Mouse (Mus musculus): ENCODE measurements around the gene 1700014D04Rik. TPM values are rescaled to one million over a fixed set of nuclear protein-coding genes. Genes with fewer than 3 reads are reported as not detected.
A peak's percentile ranks its signal among the peaks of the same experiment; 100 is the strongest.

1700014D04Rik gene
- polyA plus RNA-seq, 1 experiment from 2014 or later = not detected

DNA sequence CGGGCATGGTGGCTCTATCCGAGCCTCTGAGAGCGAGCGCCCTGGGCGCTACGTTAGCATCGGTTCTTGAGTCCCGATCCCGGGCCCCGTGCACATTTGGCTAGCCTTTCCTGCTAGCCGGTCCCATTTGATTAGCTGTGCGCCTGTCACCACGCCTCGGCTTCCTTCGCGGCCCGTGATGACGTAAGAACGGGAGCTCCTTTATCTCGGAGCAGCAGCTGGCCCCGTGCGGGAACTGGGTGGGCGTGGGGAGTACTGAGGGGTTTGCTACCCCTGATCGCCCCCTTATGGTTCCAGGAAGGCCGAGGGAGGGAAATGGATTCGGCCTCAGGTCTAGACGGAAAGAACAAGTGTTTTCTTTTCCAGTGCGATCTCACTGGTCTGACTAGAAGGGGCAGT, 23.6 kb upstream of the 1700014D04Rik start:
- H3K4me2 ChIP-seq (ENCODE audit: low read length) = peak overlapping the region; percentile 55
- peak overlapping the region; percentile 92 for H3K27ac ChIP-seq (ENCODE audit: low read depth)
- ATAC-seq (replicated peaks; ENCODE audit: low FRiP score, low TSS enrichment, low read depth) = peak; percentile 86
- peaks cover 31% of the 10 kb centered on the region for H3K36me3 ChIP-seq (ENCODE audit: control insufficient read depth, insufficient read depth, low read length)
- H3K4me3 ChIP-seq (ENCODE audit: low read depth, low read length) = peak overlapping the region; percentile 84
- WGBS = under 1% methylated on average over 28 of the region's 28 CpGs
- peaks cover 42% of the 10 kb centered on the region for H3K4me1 ChIP-seq (replicated peaks; ENCODE audit: control insufficient read depth, insufficient read depth, low read length)
- peak overlapping the region; percentile 81 for H3K9ac ChIP-seq (ENCODE audit: low read length)
- H3K27me3 ChIP-seq (replicated peaks; ENCODE audit: control insufficient read depth, insufficient read depth, low read length) = no peaks in the 10 kb centered on the region
- peak; percentile 89 for DNase-seq (ENCODE audit: low spot score)
- H3K9me3 ChIP-seq (ENCODE audit: control insufficient read depth, low read length) = no peaks in the 10 kb centered on the region

DNA sequence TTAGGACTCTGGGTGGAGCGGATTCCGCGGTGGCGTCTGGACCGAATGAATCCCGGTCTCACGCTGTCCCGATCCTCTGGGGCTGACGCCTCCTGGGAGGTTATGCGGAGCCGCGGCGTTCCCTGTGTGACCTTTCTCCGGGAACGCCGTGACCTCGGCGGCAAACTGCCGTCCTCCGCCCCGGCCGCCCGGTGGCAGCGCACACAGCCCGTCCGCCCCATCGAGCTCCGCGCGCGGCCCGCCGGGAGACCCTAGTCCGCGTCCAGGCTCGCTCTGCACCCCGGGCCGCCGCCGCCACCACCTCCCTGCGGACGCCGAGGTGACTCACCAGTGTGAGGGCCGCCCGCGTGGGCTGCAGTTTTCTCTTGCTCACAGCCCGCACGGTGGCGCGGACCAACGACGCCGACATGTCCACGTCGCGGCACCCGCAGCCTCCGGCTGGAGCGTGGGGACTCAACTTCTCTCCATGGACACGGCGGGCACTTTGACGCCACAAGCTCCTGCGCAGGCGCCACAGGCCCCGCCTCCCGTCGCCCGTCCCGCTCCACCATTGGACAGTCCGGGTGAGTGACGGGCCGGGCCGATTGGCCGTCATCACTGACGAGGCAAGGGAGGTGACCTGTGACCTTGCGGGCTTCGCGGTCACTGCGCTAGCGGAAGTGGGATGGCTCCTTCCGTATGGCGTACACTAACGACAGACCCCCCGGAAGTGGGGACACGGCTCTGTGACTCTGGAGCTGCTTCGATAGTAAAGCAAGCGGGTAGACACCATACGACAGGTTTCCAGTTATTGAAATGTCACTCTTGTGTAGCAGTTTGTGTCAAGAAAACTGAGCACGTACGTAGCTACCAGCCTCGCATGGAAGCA, 23.0 kb upstream of the 1700014D04Rik start, which contains the start of gene Isca1:
TSS of gene Isca1 (minus strand) at position 515 of the 868 bp plus-strand sequence.
- H3K4me3 ChIP-seq (ENCODE audit: low read depth, low read length) = peak within 1 kb of the TSS; percentile 84
- peak within 1 kb of the TSS; percentile 92 for H3K27ac ChIP-seq (ENCODE audit: low read depth)
- DNase-seq (ENCODE audit: low spot score) = peak; percentile 99
- peaks cover 42% of the 10 kb centered on the region for H3K4me1 ChIP-seq (replicated peaks; ENCODE audit: control insufficient read depth, insufficient read depth, low read length)
- H3K4me2 ChIP-seq (ENCODE audit: low read length) = peak within 1 kb of the TSS; percentile 55
- H3K36me3 ChIP-seq (ENCODE audit: control insufficient read depth, insufficient read depth, low read length) = peaks cover 25% of the 10 kb centered on the region
- WGBS = 0% methylated on average over 90 of the region's 91 CpGs
- peak within 1 kb of the TSS; percentile 81 for H3K9ac ChIP-seq (ENCODE audit: low read length)
- no peaks in the 10 kb centered on the region for H3K9me3 ChIP-seq (ENCODE audit: control insufficient read depth, low read length)
- peak; percentile 98 for ATAC-seq (replicated peaks; ENCODE audit: low FRiP score, low TSS enrichment, low read depth)
- no peaks in the 10 kb centered on the region for H3K27me3 ChIP-seq (replicated peaks; ENCODE audit: control insufficient read depth, insufficient read depth, low read length)

DNA sequence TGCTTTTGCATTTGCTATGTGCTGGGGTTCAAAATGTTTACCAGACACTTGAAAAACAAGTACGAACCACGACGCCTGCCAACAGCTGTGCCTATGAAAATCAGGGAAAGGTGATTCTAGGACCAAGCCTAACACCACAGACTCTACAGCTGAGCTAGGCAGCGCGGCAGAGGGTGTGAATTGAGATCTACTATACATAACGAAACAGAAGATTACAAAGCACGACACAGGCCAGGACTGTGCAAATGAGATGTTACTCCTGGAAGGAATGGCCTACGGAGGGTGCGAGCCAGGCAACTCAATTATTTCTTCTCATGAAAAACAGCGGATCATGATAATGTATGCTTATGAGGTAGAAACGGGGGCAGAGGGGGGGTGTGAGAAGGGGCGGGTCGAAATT, 22.0 kb upstream of the 1700014D04Rik start:
- no peak overlapping the region for H3K27ac ChIP-seq (ENCODE audit: low read depth)
- no peak for DNase-seq (ENCODE audit: low spot score)
- H3K4me2 ChIP-seq (ENCODE audit: low read length) = peak overlapping the region; percentile 55
- H3K36me3 ChIP-seq (ENCODE audit: control insufficient read depth, insufficient read depth, low read length) = peaks cover 20% of the 10 kb centered on the region
- H3K4me1 ChIP-seq (replicated peaks; ENCODE audit: control insufficient read depth, insufficient read depth, low read length) = peaks cover 42% of the 10 kb centered on the region
- H3K4me3 ChIP-seq (ENCODE audit: low read depth, low read length) = peak overlapping the region; percentile 84
- peak overlapping the region; percentile 81; the same call in 1 of the 2 replicates for H3K9ac ChIP-seq (ENCODE audit: low read length)
- ATAC-seq (replicated peaks; ENCODE audit: low FRiP score, low TSS enrichment, low read depth) = no peak
- no peaks in the 10 kb centered on the region for H3K9me3 ChIP-seq (ENCODE audit: control insufficient read depth, low read length)
- no peaks in the 10 kb centered on the region for H3K27me3 ChIP-seq (replicated peaks; ENCODE audit: control insufficient read depth, insufficient read depth, low read length)
- 37% methylated on average over 13 of the region's 13 CpGs for WGBS

DNA sequence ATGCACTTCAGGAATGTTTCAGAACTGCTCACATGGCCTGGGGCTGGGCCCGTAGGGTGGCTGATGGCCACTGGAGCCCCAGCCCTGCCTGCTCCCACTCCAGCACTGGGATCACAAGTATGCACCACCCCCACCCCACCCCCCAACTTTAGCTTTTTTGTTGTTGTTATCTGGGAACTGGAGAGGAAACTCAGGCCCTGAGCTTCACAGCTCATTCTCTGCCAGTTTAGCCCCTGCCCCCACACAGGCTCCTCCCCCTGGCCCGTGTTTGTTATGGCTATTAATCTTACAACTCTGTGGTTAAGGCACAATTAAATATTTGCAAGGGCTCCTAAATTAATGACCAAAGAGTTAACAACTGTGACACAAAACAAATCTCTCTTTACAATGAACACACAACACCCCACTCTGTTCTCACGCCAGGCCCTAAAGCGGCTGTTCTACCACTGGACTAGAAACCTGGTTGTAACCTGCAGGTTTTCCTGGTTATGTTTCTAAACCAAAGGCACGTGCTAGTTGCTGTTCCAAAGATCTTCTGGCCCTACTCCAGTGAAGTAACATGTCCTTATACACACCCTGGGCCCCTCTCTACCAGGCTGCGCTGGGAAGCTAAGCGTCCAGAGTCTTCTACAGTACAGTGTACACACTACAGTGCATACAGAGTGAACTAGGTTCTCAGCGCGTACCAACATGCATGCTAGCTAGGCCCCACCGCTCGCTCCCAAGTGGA, 20.4 kb upstream of the 1700014D04Rik start:
- no peak for ATAC-seq (replicated peaks; ENCODE audit: low FRiP score, low TSS enrichment, low read depth)
- Histone ChIP-seq H3K27ac (ENCODE audit: low read depth) (no peak overlapping the region), H3K27me3 (replicated peaks; ENCODE audit: control insufficient read depth, insufficient read depth, low read length) (no peaks in the 10 kb centered on the region), H3K9ac (ENCODE audit: low read length) (no peak overlapping the region), H3K4me1 (replicated peaks; ENCODE audit: control insufficient read depth, insufficient read depth, low read length) (peaks cover 42% of the 10 kb centered on the region), H3K4me2 (ENCODE audit: low read length) (peak overlapping the region; percentile 55), H3K4me3 (ENCODE audit: low read depth, low read length) (no peak overlapping the region), H3K36me3 (ENCODE audit: control insufficient read depth, insufficient read depth, low read length) (peaks cover 14% of the 10 kb centered on the region), H3K9me3 (ENCODE audit: control insufficient read depth, low read length) (no peaks in the 10 kb centered on the region)
- 55% methylated on average over 11 of the region's 11 CpGs for WGBS
- DNase-seq (ENCODE audit: low spot score) = no peak

DNA sequence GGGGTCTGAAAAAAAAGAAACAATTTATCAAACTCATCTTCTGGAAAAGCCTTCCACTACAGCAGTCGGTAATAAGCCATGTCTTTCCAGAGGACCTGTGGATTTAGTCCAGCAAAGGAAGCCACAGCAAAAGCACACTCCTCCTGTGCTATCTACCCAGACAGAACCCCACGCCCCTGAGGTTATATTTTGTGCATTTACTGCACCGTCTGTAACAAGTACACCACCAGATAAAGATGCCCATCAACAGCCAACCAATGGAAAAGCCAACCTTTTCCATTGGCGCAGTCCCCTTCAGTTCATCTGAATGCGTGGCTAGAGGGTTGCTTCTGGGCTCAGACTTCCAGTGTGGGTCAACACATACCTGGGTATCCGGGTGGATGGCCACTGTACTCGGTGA, 16.2 kb upstream of the 1700014D04Rik start:
- ATAC-seq (replicated peaks; ENCODE audit: low FRiP score, low TSS enrichment, low read depth) (no peak), DNase-seq (ENCODE audit: low spot score) (no peak)
- Histone ChIP-seq H3K9ac (ENCODE audit: low read length) (no peak overlapping the region), H3K27ac (ENCODE audit: low read depth) (no peak overlapping the region), H3K27me3 (replicated peaks; ENCODE audit: control insufficient read depth, insufficient read depth, low read length) (no peaks in the 10 kb centered on the region), H3K4me2 (ENCODE audit: low read length) (no peak overlapping the region), H3K4me1 (replicated peaks; ENCODE audit: control insufficient read depth, insufficient read depth, low read length) (peaks cover 20% of the 10 kb centered on the region), H3K4me3 (ENCODE audit: low read depth, low read length) (no peak overlapping the region), H3K9me3 (ENCODE audit: control insufficient read depth, low read length) (no peaks in the 10 kb centered on the region), H3K36me3 (ENCODE audit: control insufficient read depth, insufficient read depth, low read length) (peaks cover 46% of the 10 kb centered on the region)
- 92% methylated on average over 7 of the region's 7 CpGs for WGBS

DNA sequence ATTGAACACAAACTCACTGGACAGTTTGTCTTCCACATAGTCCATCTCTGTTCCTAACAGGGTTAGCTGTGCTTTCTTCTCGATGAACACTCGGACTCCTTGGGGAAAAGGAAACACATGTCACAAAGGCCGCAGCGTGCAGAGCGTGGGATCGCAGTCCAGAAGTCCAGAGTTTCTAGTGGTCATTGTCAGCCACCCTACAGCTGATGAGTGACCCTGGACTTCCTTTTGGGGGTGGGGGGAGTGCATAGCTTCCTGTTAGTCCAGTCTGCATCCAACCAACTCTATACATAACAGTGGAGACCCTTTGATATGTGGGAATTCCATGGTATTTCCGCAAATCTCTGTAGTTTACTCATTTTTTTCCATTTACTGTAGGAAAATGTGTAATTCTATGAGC, 10.4 kb upstream of the 1700014D04Rik start:
- H3K9ac ChIP-seq (ENCODE audit: low read length) = no peak overlapping the region
- H3K4me2 ChIP-seq (ENCODE audit: low read length) = no peak overlapping the region
- no peak overlapping the region for H3K27ac ChIP-seq (ENCODE audit: low read depth)
- 94% methylated on average over 7 of the region's 7 CpGs for WGBS
- no peak overlapping the region for H3K4me3 ChIP-seq (ENCODE audit: low read depth, low read length)
- ATAC-seq (replicated peaks; ENCODE audit: low FRiP score, low TSS enrichment, low read depth) (no peak), DNase-seq (ENCODE audit: low spot score) (no peak)
- no peaks in the 10 kb centered on the region for H3K27me3 ChIP-seq (replicated peaks; ENCODE audit: control insufficient read depth, insufficient read depth, low read length)
- peaks cover 56% of the 10 kb centered on the region for H3K36me3 ChIP-seq (ENCODE audit: control insufficient read depth, insufficient read depth, low read length)
- H3K9me3 ChIP-seq (ENCODE audit: control insufficient read depth, low read length) = no peaks in the 10 kb centered on the region
- H3K4me1 ChIP-seq (replicated peaks; ENCODE audit: control insufficient read depth, insufficient read depth, low read length) = no peaks in the 10 kb centered on the region

DNA sequence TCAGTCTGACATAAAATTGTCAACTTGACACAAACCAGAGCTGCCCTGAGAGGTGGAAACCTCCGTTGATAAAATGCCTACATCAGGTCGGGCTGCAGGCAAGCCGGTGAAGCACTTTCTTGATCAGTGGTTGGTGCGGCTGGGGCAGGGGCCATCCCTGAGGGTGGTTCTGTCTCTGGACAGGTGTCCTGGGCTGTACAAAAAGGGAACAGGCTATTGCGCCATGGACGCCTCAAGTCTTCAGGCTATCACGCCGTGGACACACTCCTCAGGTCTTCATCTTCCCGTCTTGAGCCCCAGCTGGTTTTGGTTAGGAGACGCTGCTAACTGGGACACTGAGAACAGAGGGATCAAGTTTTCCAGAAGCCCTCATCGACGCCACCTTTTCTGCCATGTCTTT, 3.8 kb upstream of the 1700014D04Rik start:
- Histone ChIP-seq H3K4me3 (ENCODE audit: low read depth, low read length) (no peak overlapping the region), H3K27me3 (replicated peaks; ENCODE audit: control insufficient read depth, insufficient read depth, low read length) (no peaks in the 10 kb centered on the region), H3K27ac (ENCODE audit: low read depth) (no peak overlapping the region), H3K36me3 (ENCODE audit: control insufficient read depth, insufficient read depth, low read length) (peaks cover 11% of the 10 kb centered on the region), H3K4me1 (replicated peaks; ENCODE audit: control insufficient read depth, insufficient read depth, low read length) (no peaks in the 10 kb centered on the region), H3K4me2 (ENCODE audit: low read length) (no peak overlapping the region), H3K9me3 (ENCODE audit: control insufficient read depth, low read length) (no peaks in the 10 kb centered on the region), H3K9ac (ENCODE audit: low read length) (no peak overlapping the region)
- ATAC-seq (replicated peaks; ENCODE audit: low FRiP score, low TSS enrichment, low read depth) (no peak), DNase-seq (ENCODE audit: low spot score) (no peak)
- 53% methylated on average over 12 of the region's 12 CpGs for WGBS

DNA sequence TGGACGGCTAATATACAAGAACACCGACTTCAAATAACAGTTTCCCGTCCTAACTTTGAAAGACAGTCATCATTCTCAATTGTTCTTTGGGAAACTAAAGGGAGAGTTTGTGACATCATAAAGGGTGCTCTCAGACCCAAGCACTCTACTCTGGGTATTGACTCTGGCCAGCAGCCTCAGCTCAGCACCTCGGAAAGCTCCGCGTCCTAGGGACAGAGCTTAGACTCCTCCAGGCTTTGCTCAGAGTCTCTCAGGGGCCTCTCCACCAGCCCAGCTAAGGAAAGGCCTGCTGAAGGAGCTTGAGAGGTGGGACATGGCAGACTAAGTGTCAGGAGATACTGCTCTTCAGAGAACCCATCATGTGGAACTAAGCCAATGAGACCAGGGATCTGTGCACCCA, 388 bp downstream of the 1700014D04Rik start:
- H3K27me3 ChIP-seq (replicated peaks; ENCODE audit: control insufficient read depth, insufficient read depth, low read length) = no peaks in the 10 kb centered on the region
- no peak for ATAC-seq (replicated peaks; ENCODE audit: low FRiP score, low TSS enrichment, low read depth)
- no peaks in the 10 kb centered on the region for H3K9me3 ChIP-seq (ENCODE audit: control insufficient read depth, low read length)
- no peak overlapping the region for H3K4me2 ChIP-seq (ENCODE audit: low read length)
- DNase-seq (ENCODE audit: low spot score) = peak; percentile 71
- H3K27ac ChIP-seq (ENCODE audit: low read depth) = no peak overlapping the region
- H3K9ac ChIP-seq (ENCODE audit: low read length) = no peak overlapping the region
- no peak overlapping the region for H3K4me3 ChIP-seq (ENCODE audit: low read depth, low read length)
- H3K4me1 ChIP-seq (replicated peaks; ENCODE audit: control insufficient read depth, insufficient read depth, low read length) = no peaks in the 10 kb centered on the region
- no peaks in the 10 kb centered on the region for H3K36me3 ChIP-seq (ENCODE audit: control insufficient read depth, insufficient read depth, low read length)
- WGBS = 65% methylated on average over 6 of the region's 6 CpGs
